ENCODE assay signal across 9 mouse cellular contexts in genomic region chr15:79097611-79098025, GRCm38 (mm10). TPM values are rescaled to one million over a fixed set of nuclear protein-coding genes. Genes with fewer than 3 reads are reported as not detected.
A peak's percentile ranks its signal among the peaks of the same experiment; 100 is the strongest.
DNase-seq lines count a peak whose midpoint lies in the region; ATAC-seq and TF ChIP-seq lines count a peak whose summit lies in the region.
"Had no signal": no experiment of that assay in that cellular context is flagged by ENCODE, and none has a peak within 500 bp of the region (broad histone marks: within the 10 kb centered on the region; RNA-seq: fewer than 3 reads in every experiment).

No protein-coding gene starts in this region.

- WGBS in heart, embryonic 11.5 days (ENCODE audit: insufficient replicate concordance), result 8% methylated on average over 6 of the region's 6 CpGs
- 21% methylated on average over 6 of the region's 6 CpGs for WGBS in kidney, postnatal 0 days
- WGBS in liver, postnatal 0 days (ENCODE audit: insufficient replicate concordance), result 43% methylated on average over 6 of the region's 6 CpGs
- WGBS in midbrain, embryonic 16.5 days, result 53% methylated on average over 6 of the region's 6 CpGs

- no peak overlapping the region for H3K4me3 ChIP-seq in heart, embryonic 11.5 days (ENCODE audit: low read depth, low read length)
- H3K4me3 ChIP-seq in kidney, postnatal 0 days (replicated peaks; ENCODE audit: low read depth, low read length), result no peak overlapping the region
- no peak overlapping the region for H3K4me3 ChIP-seq in liver, postnatal 0 days (ENCODE audit: low read depth, low read length)
- no peak overlapping the region for H3K4me3 ChIP-seq in midbrain, embryonic 16.5 days (ENCODE audit: low read depth, low read length)

- peak overlapping the region; percentile 96 for H3K27ac ChIP-seq in heart, embryonic 11.5 days (ENCODE audit: low read depth, low read length)
- peak overlapping the region; percentile 72 for H3K27ac ChIP-seq in kidney, postnatal 0 days
- H3K27ac ChIP-seq in liver, postnatal 0 days (ENCODE audit: low read depth), result no peak overlapping the region
- no peak overlapping the region for H3K27ac ChIP-seq in midbrain, embryonic 16.5 days (ENCODE audit: low read length)

- peaks cover 9% of the 10 kb centered on the region; the same call in 1 of the 2 replicates for H3K36me3 ChIP-seq in heart, embryonic 11.5 days (ENCODE audit: control insufficient read depth, insufficient read depth, low read length)
- peaks cover 26% of the 10 kb centered on the region for H3K36me3 ChIP-seq in kidney, postnatal 0 days (ENCODE audit: insufficient read depth, low read length)
- H3K36me3 ChIP-seq in liver, postnatal 0 days (replicated peaks; ENCODE audit: insufficient read depth, low read length), result peaks cover 18% of the 10 kb centered on the region
- H3K36me3 ChIP-seq in midbrain, embryonic 16.5 days (ENCODE audit: control insufficient read depth, insufficient read depth, low read length), result peaks cover 22% of the 10 kb centered on the region

- TF ChIP-seq CTCF in kidney, postnatal 0 days (IDR thresholded peaks at IDR 0.05; ENCODE audit: low read depth), result no peak
- no peak for TF ChIP-seq CTCF in liver, postnatal 0 days (IDR thresholded peaks at IDR 0.05; ENCODE audit: low read depth)

- H3K9me3 ChIP-seq in heart, embryonic 11.5 days (replicated peaks; ENCODE audit: control insufficient read depth, low read length), result no peaks in the 10 kb centered on the region
- no peaks in the 10 kb centered on the region for H3K9me3 ChIP-seq in kidney, postnatal 0 days (replicated peaks; ENCODE audit: low read length)
- H3K9me3 ChIP-seq in liver, postnatal 0 days (ENCODE audit: low read length), result no peaks in the 10 kb centered on the region
- H3K9me3 ChIP-seq in midbrain, embryonic 16.5 days (replicated peaks; ENCODE audit: control insufficient read depth, low read length, poor library complexity, severe bottlenecking), result no peaks in the 10 kb centered on the region

- H3K27me3 ChIP-seq in heart, embryonic 11.5 days (ENCODE audit: control insufficient read depth, insufficient read depth, low read length), result no peaks in the 10 kb centered on the region
- H3K27me3 ChIP-seq in kidney, postnatal 0 days (ENCODE audit: insufficient read depth, low read length), result no peaks in the 10 kb centered on the region
- no peaks in the 10 kb centered on the region for H3K27me3 ChIP-seq in liver, postnatal 0 days (ENCODE audit: insufficient read depth, low read length)
- no peaks in the 10 kb centered on the region for H3K27me3 ChIP-seq in midbrain, embryonic 16.5 days (ENCODE audit: control insufficient read depth, insufficient read depth, low read depth, low read length)
- H3K27me3 ChIP-seq: Patski had no signal

- peak; percentile 72 for DNase-seq in layer of hippocampus, adult 11-12 months (ENCODE audit: low spot score)
- DNase-seq in layer of hippocampus, adult 9-10 months (ENCODE audit: low spot score), result no peak
- peak; percentile 94 for DNase-seq in brain, adult 2 months (ENCODE audit: low read depth, low spot score)
- DNase-seq in kidney, postnatal 0 days (ENCODE audit: low spot score), result peak; percentile 39
- peak; percentile 24 for DNase-seq in liver, postnatal 0 days
- peak; percentile 76 for DNase-seq in urinary bladder, adult 2 months (ENCODE audit: low spot score)

- peaks cover 60% of the 10 kb centered on the region for H3K4me1 ChIP-seq in heart, embryonic 11.5 days (ENCODE audit: control insufficient read depth, insufficient read depth, low read length)
- peaks cover 30% of the 10 kb centered on the region; the same call in 1 of the 2 replicates for H3K4me1 ChIP-seq in kidney, postnatal 0 days (replicated peaks; ENCODE audit: insufficient read depth, low read length)
- peaks cover 9% of the 10 kb centered on the region for H3K4me1 ChIP-seq in liver, postnatal 0 days (ENCODE audit: insufficient read depth)
- H3K4me1 ChIP-seq in midbrain, embryonic 16.5 days (ENCODE audit: control insufficient read depth, insufficient read depth, low read length), result no peaks in the 10 kb centered on the region

- TF ChIP-seq EP300 in liver, postnatal 0 days (IDR thresholded peaks at IDR 0.05; ENCODE audit: low read depth), result no peak

- H3K9ac ChIP-seq in heart, embryonic 11.5 days (ENCODE audit: low read depth, low read length), result peak overlapping the region; percentile 58; the same call in 1 of the 2 replicates
- H3K9ac ChIP-seq in kidney, postnatal 0 days (ENCODE audit: low read depth, low read length), result no peak overlapping the region
- H3K9ac ChIP-seq in liver, postnatal 0 days (replicated peaks), result no peak overlapping the region
- no peak overlapping the region for H3K9ac ChIP-seq in midbrain, embryonic 16.5 days (ENCODE audit: low read depth, low read length)

- ATAC-seq in heart, embryonic 11.5 days (replicated peaks; ENCODE audit: insufficient number of reproducible peaks, low FRiP score, low TSS enrichment), result peak; percentile 62
- ATAC-seq in kidney, postnatal 0 days (replicated peaks; ENCODE audit: low FRiP score, low read depth), result peak; percentile 67
- peak; percentile 47 for ATAC-seq in liver, postnatal 0 days
- no peak for ATAC-seq in midbrain, embryonic 16.5 days
- ATAC-seq: Patski had no signal

- peak overlapping the region; percentile 44 for H3K4me2 ChIP-seq in heart, embryonic 11.5 days
- peak overlapping the region; percentile 1; the same call in 1 of the 2 replicates for H3K4me2 ChIP-seq in kidney, postnatal 0 days (ENCODE audit: low read length)
- no peak overlapping the region for H3K4me2 ChIP-seq in liver, postnatal 0 days (ENCODE audit: low read depth, low read length)
- no peak overlapping the region for H3K4me2 ChIP-seq in midbrain, embryonic 16.5 days (ENCODE audit: low read length)

RNA-seq across cellular contexts. Expression of gene Micall1, which starts 11.1 kb away (rescaled TPM):
- polyA plus RNA-seq in heart, embryonic 11.5 days (2014; fragmentation: Nextera tagmentation; extraction: Ambion mirVana), result 11.9 and 13.6 TPM in 2 replicates
- polyA plus RNA-seq in kidney, postnatal 0 days (2015; fragmentation: Nextera tagmentation; extraction: Ambion mirVana), result 5.9 and 6.6 TPM in 2 replicates
- polyA plus RNA-seq in liver, postnatal 0 days (2015; fragmentation: Nextera tagmentation; extraction: Ambion mirVana), result 0.92 and 1.3 TPM in 2 replicates
- polyA plus RNA-seq in urinary bladder, adult 2 months (2012; rRNA removed), result 63.5 and 79.4 TPM in 2 replicates
- polyA plus RNA-seq in midbrain, embryonic 16.5 days (2015; fragmentation: Nextera tagmentation; extraction: Ambion mirVana), result 12.0 and 12.7 TPM in 2 replicates

RNA-seq across cellular contexts. Expression of gene Eif3l, which starts 22.6 kb away (rescaled TPM):
- 166 and 189 TPM in 2 replicates for polyA plus RNA-seq in heart, embryonic 11.5 days (2014; fragmentation: Nextera tagmentation; extraction: Ambion mirVana)
- polyA plus RNA-seq in kidney, postnatal 0 days (2015; fragmentation: Nextera tagmentation; extraction: Ambion mirVana), result 199 and 218 TPM in 2 replicates
- 70.9 and 76.4 TPM in 2 replicates for polyA plus RNA-seq in liver, postnatal 0 days (2015; fragmentation: Nextera tagmentation; extraction: Ambion mirVana)
- polyA plus RNA-seq in urinary bladder, adult 2 months (2012; rRNA removed), result 125 and 145 TPM in 2 replicates
- polyA plus RNA-seq in midbrain, embryonic 16.5 days (2015; fragmentation: Nextera tagmentation; extraction: Ambion mirVana), result 165 TPM in 2 replicates

RNA-seq across cellular contexts. Expression of gene Ankrd54, which starts 34.9 kb away (rescaled TPM):
- 28.2 and 28.7 TPM in 2 replicates for polyA plus RNA-seq in heart, embryonic 11.5 days (2014; fragmentation: Nextera tagmentation; extraction: Ambion mirVana)
- polyA plus RNA-seq in kidney, postnatal 0 days (2015; fragmentation: Nextera tagmentation; extraction: Ambion mirVana), result 42.5 and 42.6 TPM in 2 replicates
- polyA plus RNA-seq in liver, postnatal 0 days (2015; fragmentation: Nextera tagmentation; extraction: Ambion mirVana), result 21.3 and 22.5 TPM in 2 replicates
- polyA plus RNA-seq in urinary bladder, adult 2 months (2012; rRNA removed), result 24.5 and 26.0 TPM in 2 replicates
- polyA plus RNA-seq in midbrain, embryonic 16.5 days (2015; fragmentation: Nextera tagmentation; extraction: Ambion mirVana), result 54.4 and 57.8 TPM in 2 replicates

RNA-seq across cellular contexts. Expression of gene Polr2f, which starts 43.2 kb away (rescaled TPM):
- 284 and 297 TPM in 2 replicates for polyA plus RNA-seq in heart, embryonic 11.5 days (2014; fragmentation: Nextera tagmentation; extraction: Ambion mirVana)
- 314 and 321 TPM in 2 replicates for polyA plus RNA-seq in kidney, postnatal 0 days (2015; fragmentation: Nextera tagmentation; extraction: Ambion mirVana)
- polyA plus RNA-seq in liver, postnatal 0 days (2015; fragmentation: Nextera tagmentation; extraction: Ambion mirVana), result 129 and 130 TPM in 2 replicates
- 145 and 194 TPM in 2 replicates for polyA plus RNA-seq in urinary bladder, adult 2 months (2012; rRNA removed)
- 266 and 286 TPM in 2 replicates for polyA plus RNA-seq in midbrain, embryonic 16.5 days (2015; fragmentation: Nextera tagmentation; extraction: Ambion mirVana)

RNA-seq across cellular contexts. Expression of gene 1700088E04Rik, which starts 43.4 kb away (rescaled TPM):
- polyA plus RNA-seq in heart, embryonic 11.5 days (2014; fragmentation: Nextera tagmentation; extraction: Ambion mirVana), result 7.1 and 8.2 TPM in 2 replicates
- 12.9 and 15.2 TPM in 2 replicates for polyA plus RNA-seq in kidney, postnatal 0 days (2015; fragmentation: Nextera tagmentation; extraction: Ambion mirVana)
- polyA plus RNA-seq in liver, postnatal 0 days (2015; fragmentation: Nextera tagmentation; extraction: Ambion mirVana), result 0.72 and 1.2 TPM in 2 replicates
- polyA plus RNA-seq in urinary bladder, adult 2 months (2012; rRNA removed), result 3.7 and 4.0 TPM in 2 replicates
- polyA plus RNA-seq in midbrain, embryonic 16.5 days (2015; fragmentation: Nextera tagmentation; extraction: Ambion mirVana), result 18.8 and 19.1 TPM in 2 replicates

Comparison
In these comparisons a context has a peak if more than half of its experiments do, and no peak if none do; other contexts are left out.
1. H3K27ac ChIP-seq: peak in heart, embryonic 11.5 days (single experiment) and kidney, postnatal 0 days (single experiment); none in liver, postnatal 0 days (single experiment) and midbrain, embryonic 16.5 days (single experiment).
2. H3K4me2 ChIP-seq: peak in heart, embryonic 11.5 days (single experiment) and kidney, postnatal 0 days (single experiment); none in liver, postnatal 0 days (single experiment) and midbrain, embryonic 16.5 days (single experiment).